Mouse (Mus musculus): Measurements from ENCODE around the gene Sf3b5. TPM values are rescaled to one million over a fixed set of nuclear protein-coding genes. Genes with fewer than 3 reads are reported as not detected.

Sf3b5 gene
- polyA plus RNA-seq (2015; fragmentation: Nextera tagmentation; extraction: Ambion mirVana) = 26.3 and 27.3 TPM in 2 replicates

- no peak within 1 kb of the TSS for H3K4me3 ChIP-seq
- peaks cover 16% of the 10 kb centered on the region for H3K4me1 ChIP-seq (replicated peaks)
- ATAC-seq (ENCODE audit: low read depth) = no peak
- H3K27ac ChIP-seq (replicated peaks) = no peak within 1 kb of the TSS
- 90% methylated on average over 3 of the region's 3 CpGs for WGBS
- H3K4me2 ChIP-seq = no peak within 1 kb of the TSS
- H3K27me3 ChIP-seq = no peaks in the 10 kb centered on the region
- H3K9me3 ChIP-seq = no peaks in the 10 kb centered on the region
- H3K36me3 ChIP-seq = no peaks in the 10 kb centered on the region
- no peak within 1 kb of the TSS for H3K9ac ChIP-seq
Measured at GRCm38 (mm10) chr10:13005043-13005442, at the start of gene Sf3b5. Gene Sf3b5 (plus strand): TSS chr10:13005343.

- no peaks in the 10 kb centered on the region for H3K36me3 ChIP-seq
- WGBS = 44% methylated on average over 1 of the region's 1 CpGs
- H3K4me2 ChIP-seq = no peak overlapping the region
- H3K4me1 ChIP-seq (replicated peaks) = no peaks in the 10 kb centered on the region
- H3K27me3 ChIP-seq = no peaks in the 10 kb centered on the region
- H3K4me3 ChIP-seq = no peak overlapping the region
- ATAC-seq (ENCODE audit: low read depth) = no peak
- H3K27ac ChIP-seq (replicated peaks) = no peak overlapping the region
- H3K9ac ChIP-seq = no peak overlapping the region
- H3K9me3 ChIP-seq = no peaks in the 10 kb centered on the region
Measured at GRCm38 (mm10) chr10:12955831-12956230, 49.3 kb upstream of the Sf3b5 start.

GRCm38 (mm10) chr10:12957271-12957670, 47.9 kb upstream of the Sf3b5 start:
- Histone ChIP-seq H3K4me1 (replicated peaks) (no peaks in the 10 kb centered on the region), H3K27me3 (peaks cover 3% of the 10 kb centered on the region; the same call in 1 of the 2 replicates), H3K9ac (no peak overlapping the region), H3K9me3 (no peaks in the 10 kb centered on the region), H3K27ac (replicated peaks) (no peak overlapping the region), H3K4me3 (no peak overlapping the region), H3K36me3 (no peaks in the 10 kb centered on the region), H3K4me2 (no peak overlapping the region)
- ATAC-seq (ENCODE audit: low read depth) = no peak
- 87% methylated on average over 4 of the region's 4 CpGs for WGBS

GRCm38 (mm10) chr10:12961546-12961945, 43.6 kb upstream of the Sf3b5 start:
- peaks cover 8% of the 10 kb centered on the region for H3K27me3 ChIP-seq
- H3K36me3 ChIP-seq = no peaks in the 10 kb centered on the region
- no peak for ATAC-seq (ENCODE audit: low read depth)
- H3K27ac ChIP-seq (replicated peaks) = no peak overlapping the region
- H3K4me3 ChIP-seq = no peak overlapping the region
- WGBS = 87% methylated on average over 8 of the region's 8 CpGs
- peaks cover 14% of the 10 kb centered on the region for H3K4me1 ChIP-seq (replicated peaks)
- H3K4me2 ChIP-seq = no peak overlapping the region
- H3K9me3 ChIP-seq = no peaks in the 10 kb centered on the region
- no peak overlapping the region for H3K9ac ChIP-seq

DNA sequence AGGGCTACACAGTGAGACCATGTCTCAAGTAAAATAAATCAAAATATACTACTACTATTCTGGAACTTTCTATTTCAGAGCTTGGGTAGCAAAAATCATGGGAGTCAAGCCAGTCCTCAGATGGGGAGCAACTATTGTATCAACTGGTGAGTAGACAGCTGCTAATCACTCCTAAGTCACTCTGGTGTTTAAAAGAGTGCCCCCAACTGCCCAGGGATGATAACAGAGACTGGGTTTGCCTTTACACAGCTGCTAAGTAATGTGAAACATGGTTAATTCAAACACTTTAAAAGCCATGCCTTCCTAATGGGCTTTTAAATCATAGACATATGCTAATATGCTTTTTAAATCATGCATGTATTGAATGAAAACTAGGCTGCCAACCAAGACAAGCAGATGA, 42.9 kb upstream of the Sf3b5 start:
- Histone ChIP-seq H3K4me1 (replicated peaks) (peaks cover 14% of the 10 kb centered on the region), H3K27ac (replicated peaks) (no peak overlapping the region), H3K4me3 (no peak overlapping the region), H3K9me3 (no peaks in the 10 kb centered on the region), H3K9ac (no peak overlapping the region), H3K36me3 (no peaks in the 10 kb centered on the region), H3K4me2 (no peak overlapping the region), H3K27me3 (peaks cover 8% of the 10 kb centered on the region)
- no peak for ATAC-seq (ENCODE audit: low read depth)

GRCm38 (mm10) chr10:12963362-12964147, 41.6 kb upstream of the Sf3b5 start:
- H3K4me2 ChIP-seq = peak overlapping the region; percentile 95
- H3K4me1 ChIP-seq (replicated peaks) = peaks cover 14% of the 10 kb centered on the region
- 7% methylated on average over 29 of the region's 29 CpGs for WGBS
- peak overlapping the region; percentile 70 for H3K9ac ChIP-seq
- no peaks in the 10 kb centered on the region for H3K9me3 ChIP-seq
- H3K27me3 ChIP-seq = peaks cover 8% of the 10 kb centered on the region
- no peaks in the 10 kb centered on the region for H3K36me3 ChIP-seq
- no peak; the same call in 1 of the 2 replicates for ATAC-seq (ENCODE audit: low read depth)
- H3K4me3 ChIP-seq = peak overlapping the region; percentile 74
- H3K27ac ChIP-seq (replicated peaks) = no peak overlapping the region

DNA sequence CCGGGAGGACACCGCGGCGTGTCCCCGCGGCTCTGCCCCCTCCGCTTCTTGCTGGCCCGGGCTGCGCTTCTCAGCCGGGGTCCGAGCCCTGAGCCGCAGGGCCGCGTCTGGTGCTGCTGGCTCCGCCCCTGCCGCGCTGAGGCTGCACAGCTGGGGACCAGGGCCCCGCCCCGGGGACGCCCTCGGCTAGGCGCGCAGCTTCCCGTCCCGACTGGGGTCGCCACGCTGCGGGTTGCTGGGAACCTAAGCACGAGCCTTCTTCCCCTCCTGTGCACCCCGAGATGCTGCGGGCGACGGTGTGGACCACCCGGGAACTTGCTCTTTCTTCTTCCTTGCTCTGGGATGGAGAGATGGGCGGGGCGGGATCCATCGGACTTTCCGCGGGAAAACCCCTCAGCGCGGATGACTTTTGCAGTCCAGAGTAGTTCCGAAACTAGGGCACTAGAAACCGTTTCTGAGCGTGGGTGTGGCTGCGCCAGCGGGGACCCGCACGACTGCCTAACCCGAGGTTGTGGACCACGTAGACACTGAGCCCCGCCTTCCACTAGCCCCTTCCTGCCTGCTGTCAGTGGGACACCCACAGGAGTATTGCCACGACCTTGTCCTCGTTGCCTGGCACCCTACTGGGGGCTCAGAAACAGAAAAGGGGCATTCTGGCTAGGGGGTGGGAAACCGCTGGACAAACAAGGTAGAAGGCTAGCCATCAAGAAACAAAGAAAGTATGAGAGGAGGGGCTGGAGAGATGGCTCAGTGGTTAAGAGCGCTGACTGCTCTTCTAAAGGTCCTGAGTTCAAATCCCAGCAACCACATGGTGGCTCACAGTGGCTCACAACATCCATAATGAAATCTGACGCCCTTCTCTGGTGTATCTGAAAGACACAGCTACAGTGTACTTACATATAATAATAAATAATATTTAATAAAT, 40.7 kb upstream of the Sf3b5 start, which contains the start of gene Stx11:
TSS of gene Stx11 (minus strand) at position 148 of the 925 bp plus-strand sequence.
- peaks cover 8% of the 10 kb centered on the region for H3K27me3 ChIP-seq
- H3K36me3 ChIP-seq = no peaks in the 10 kb centered on the region
- H3K4me3 ChIP-seq = peak within 1 kb of the TSS; percentile 74
- ATAC-seq (ENCODE audit: low read depth) = peak; percentile 92
- H3K9ac ChIP-seq = peak within 1 kb of the TSS; percentile 70
- H3K4me1 ChIP-seq (replicated peaks) = peaks cover 14% of the 10 kb centered on the region
- H3K27ac ChIP-seq (replicated peaks) = no peak within 1 kb of the TSS
- 2% methylated on average over 56 of the region's 56 CpGs for WGBS
- H3K4me2 ChIP-seq = peak within 1 kb of the TSS; percentile 95
- H3K9me3 ChIP-seq = no peaks in the 10 kb centered on the region

DNA sequence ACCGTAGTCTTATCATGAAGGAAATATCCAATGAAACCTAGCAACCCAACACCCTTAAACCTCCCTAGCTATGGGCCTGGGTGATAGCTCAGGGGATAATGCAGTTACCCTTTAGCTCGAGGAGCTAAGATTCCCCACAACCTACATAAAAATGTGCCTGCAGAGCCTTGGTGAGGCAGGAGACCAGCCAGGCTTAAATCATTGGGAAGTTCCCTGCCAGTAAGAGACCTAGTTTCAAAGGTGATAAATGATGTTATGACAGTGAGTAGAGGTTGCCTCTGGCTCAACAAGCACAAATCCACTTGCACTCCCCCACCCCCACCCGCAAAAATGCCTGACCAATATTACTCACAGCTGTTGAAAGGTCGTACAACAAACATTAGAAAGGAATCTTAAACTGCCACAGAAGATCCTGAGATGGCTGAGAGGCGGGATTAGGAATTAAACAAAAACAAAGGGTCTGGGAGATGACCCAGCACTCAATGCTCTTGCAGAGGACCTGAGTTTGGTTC, 39.4 kb upstream of the Sf3b5 start:
- Histone ChIP-seq H3K27ac (replicated peaks) (no peak overlapping the region), H3K9me3 (no peaks in the 10 kb centered on the region), H3K27me3 (peaks cover 8% of the 10 kb centered on the region), H3K9ac (no peak overlapping the region), H3K4me1 (replicated peaks) (peaks cover 14% of the 10 kb centered on the region), H3K4me2 (no peak overlapping the region), H3K4me3 (no peak overlapping the region), H3K36me3 (no peaks in the 10 kb centered on the region)
- no peak for ATAC-seq (ENCODE audit: low read depth)
- 84% methylated on average over 5 of the region's 5 CpGs for WGBS

DNA sequence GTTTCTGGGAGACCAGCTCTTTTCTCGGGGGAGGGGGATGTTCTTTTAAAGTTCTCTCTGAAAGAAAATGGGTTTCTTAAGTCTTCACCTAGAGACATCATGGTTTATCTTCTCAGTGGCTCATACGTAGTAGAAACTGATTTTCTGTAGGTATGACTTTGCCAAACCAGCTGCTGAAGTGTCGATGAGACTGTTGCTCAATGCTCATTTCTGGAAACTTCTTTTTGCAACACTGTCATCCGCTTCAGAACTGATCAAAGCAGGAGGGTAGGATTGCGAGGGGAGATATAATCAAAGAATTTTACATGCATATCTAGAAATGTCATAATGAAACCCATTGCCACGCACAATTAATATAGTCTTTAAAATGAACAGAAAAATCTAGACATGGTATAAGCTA, 30.6 kb upstream of the Sf3b5 start:
- Histone ChIP-seq H3K36me3 (no peaks in the 10 kb centered on the region), H3K4me2 (no peak overlapping the region), H3K4me3 (no peak overlapping the region), H3K4me1 (replicated peaks) (no peaks in the 10 kb centered on the region), H3K9ac (no peak overlapping the region), H3K27ac (replicated peaks) (no peak overlapping the region), H3K9me3 (no peaks in the 10 kb centered on the region), H3K27me3 (no peaks in the 10 kb centered on the region)
- WGBS = 93% methylated on average over 6 of the region's 6 CpGs
- ATAC-seq (ENCODE audit: low read depth) = no peak

GRCm38 (mm10) chr10:12975461-12975860, 29.7 kb upstream of the Sf3b5 start:
- Histone ChIP-seq H3K4me1 (replicated peaks) (no peaks in the 10 kb centered on the region), H3K4me2 (no peak overlapping the region), H3K36me3 (no peaks in the 10 kb centered on the region), H3K9ac (no peak overlapping the region), H3K27me3 (no peaks in the 10 kb centered on the region), H3K27ac (replicated peaks) (no peak overlapping the region), H3K4me3 (no peak overlapping the region), H3K9me3 (no peaks in the 10 kb centered on the region)
- 90% methylated on average over 3 of the region's 3 CpGs for WGBS
- ATAC-seq (ENCODE audit: low read depth) = no peak

GRCm38 (mm10) chr10:12975957-12976356, 29.2 kb upstream of the Sf3b5 start:
- no peak for ATAC-seq (ENCODE audit: low read depth)
- Histone ChIP-seq H3K9me3 (no peaks in the 10 kb centered on the region), H3K36me3 (no peaks in the 10 kb centered on the region), H3K4me1 (replicated peaks) (no peaks in the 10 kb centered on the region), H3K27me3 (no peaks in the 10 kb centered on the region), H3K4me2 (no peak overlapping the region), H3K4me3 (no peak overlapping the region), H3K27ac (replicated peaks) (no peak overlapping the region), H3K9ac (no peak overlapping the region)
- 91% methylated on average over 7 of the region's 7 CpGs for WGBS

- H3K9me3 ChIP-seq = no peaks in the 10 kb centered on the region
- no peak overlapping the region for H3K9ac ChIP-seq
- no peak overlapping the region for H3K4me2 ChIP-seq
- no peaks in the 10 kb centered on the region for H3K4me1 ChIP-seq (replicated peaks)
- H3K27me3 ChIP-seq = no peaks in the 10 kb centered on the region
- no peak overlapping the region for H3K4me3 ChIP-seq
- 90% methylated on average over 7 of the region's 7 CpGs for WGBS
- no peak overlapping the region for H3K27ac ChIP-seq (replicated peaks)
- no peaks in the 10 kb centered on the region for H3K36me3 ChIP-seq
- no peak for ATAC-seq (ENCODE audit: low read depth)
Measured at GRCm38 (mm10) chr10:12976552-12976951, 28.6 kb upstream of the Sf3b5 start.

Measured in neural tube, embryonic 13.5 days (tissue).